Mouse (Mus musculus) hindbrain, embryonic 13.5 days (tissue): Measurements from ENCODE around the gene 2300002M23Rik. TPM values are rescaled to one million over a fixed set of nuclear protein-coding genes. Genes with fewer than 3 reads are reported as not detected.
A peak's percentile ranks its signal among the peaks of the same experiment; 100 is the strongest.

Source experiments
- ATAC-seq: fragments of 200-750 bp; cut with Nextera tagmentation; 2 replicates; pipeline ENCODE4 v1.8.0; 2017; ENCODE audit warnings: moderate TSS enrichment; ENCODE audit not compliant: low FRiP score
- H3K27ac ChIP-seq: fragments of 300-500 bp; sonication (generic); 2 replicates; pipeline ENCODE4 v1.5.1; 2015; ENCODE audit warnings: inconsistent platforms, mild to moderate bottlenecking, moderate library complexity
- H3K27me3 ChIP-seq: fragments of 300-500 bp; sonication (generic); 2 replicates; pipeline ENCODE4 v1.6.1; 2015; ENCODE audit warnings: mild to moderate bottlenecking, inconsistent platforms
- H3K36me3 ChIP-seq: fragments of 300-500 bp; sonication (generic); 2 replicates; pipeline ENCODE4 v1.6.1; 2015; ENCODE audit warnings: mild to moderate bottlenecking, inconsistent platforms
- H3K4me1 ChIP-seq: fragments of 300-500 bp; sonication (generic); replicated peaks from 2 replicates; pipeline ENCODE4 v1.6.1; 2015; ENCODE audit warnings: inconsistent platforms
- H3K4me2 ChIP-seq: fragments of 300-500 bp; sonication (generic); 2 replicates; pipeline ENCODE4 v1.6.1; 2015; ENCODE audit warnings: inconsistent platforms, mild to moderate bottlenecking, moderate library complexity
- H3K4me3 ChIP-seq: fragments of 300-500 bp; sonication (generic); 2 replicates; pipeline ENCODE4 v1.5.1; 2015; ENCODE audit warnings: mild to moderate bottlenecking, inconsistent platforms
- H3K9ac ChIP-seq: fragments of 300-500 bp; sonication (generic); 2 replicates; pipeline ENCODE4 v1.6.1; 2015; ENCODE audit warnings: mild to moderate bottlenecking, inconsistent platforms
- H3K9me3 ChIP-seq: fragments of 300-500 bp; sonication (generic); 2 replicates; pipeline ENCODE4 v1.6.1; 2016; ENCODE audit warnings: inconsistent platforms
- WGBS: fragments of 180-500 bp; shearing (Covaris S2); methylation state at CpG from one replicate; pipeline ENCODE4 v1.1.7; 2015; 5-methylcytosine and 5-hydroxymethylcytosine counted together
- polyA plus RNA-seq: library from polyadenylated mRNA; unstranded; fragments of >200 nt; fragmentation: Nextera tagmentation; extraction: Ambion mirVana; gene quantifications from 2 replicates; pipeline ENCODE4 v1.2.1, GENCODE M21; 2015

2300002M23Rik gene
- polyA plus RNA-seq, 1 experiment from 2014 or later: not detected

DNA sequence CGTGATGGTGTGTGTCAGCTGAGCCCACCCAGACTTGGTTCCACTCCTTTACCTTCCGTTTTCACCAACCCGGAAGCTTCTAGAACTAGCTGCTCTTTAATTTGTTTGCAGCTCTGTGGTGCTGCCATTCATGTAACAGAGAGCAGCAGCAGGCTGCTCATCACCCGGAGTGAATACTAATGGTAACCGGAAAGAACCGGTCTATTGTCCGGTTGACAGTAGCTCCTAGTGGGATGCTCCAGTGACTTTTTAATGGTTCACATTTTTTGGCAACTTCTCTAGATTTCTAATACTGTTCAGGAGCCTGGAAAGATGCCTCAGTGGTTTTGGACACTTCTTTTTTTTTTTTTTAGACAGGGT is 23.9 kb downstream of the 2300002M23Rik start:
- no peaks in the 10 kb centered on the region for H3K9me3 ChIP-seq
- no peaks in the 10 kb centered on the region for H3K36me3 ChIP-seq
- H3K4me1 ChIP-seq: no peaks in the 10 kb centered on the region; the same call in 1 of the 2 replicates
- no peak; the same call in none of the 2 replicates for ATAC-seq
- peak overlapping the region; percentile 50; the same call in 1 of the 2 replicates for H3K27ac ChIP-seq
- no peak overlapping the region for H3K4me3 ChIP-seq
- H3K9ac ChIP-seq: no peak overlapping the region
- no peaks in the 10 kb centered on the region for H3K27me3 ChIP-seq
- WGBS: 53% methylated on average over 7 of the region's 7 CpGs
- H3K4me2 ChIP-seq: no peak overlapping the region

DNA sequence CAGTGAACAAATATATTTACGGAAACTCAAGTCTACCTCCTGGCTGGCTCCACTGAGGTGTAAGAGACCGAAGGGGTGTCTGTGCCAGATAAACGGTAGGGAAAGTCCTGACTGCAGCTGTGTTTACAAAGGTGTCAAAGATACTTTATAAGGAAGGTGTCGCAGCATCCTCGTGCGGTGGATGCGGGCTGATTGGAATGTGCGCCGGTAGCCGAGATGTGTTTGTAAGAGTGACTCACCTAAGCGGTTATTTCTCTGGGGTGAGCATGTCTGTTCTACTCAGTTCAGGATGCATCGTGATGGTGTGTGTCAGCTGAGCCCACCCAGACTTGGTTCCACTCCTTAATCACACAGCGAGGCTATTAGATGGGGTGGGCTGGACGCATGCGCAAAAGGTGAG is 24.5 kb downstream of the 2300002M23Rik start:
- Histone ChIP-seq H3K36me3 (no peaks in the 10 kb centered on the region), H3K27me3 (no peaks in the 10 kb centered on the region), H3K9ac (no peak overlapping the region), H3K27ac (no peak overlapping the region), H3K4me3 (no peak overlapping the region), H3K4me2 (no peak overlapping the region), H3K4me1 (no peaks in the 10 kb centered on the region; the same call in 1 of the 2 replicates), H3K9me3 (no peaks in the 10 kb centered on the region)
- 93% methylated on average over 15 of the region's 15 CpGs for WGBS
- no peak for ATAC-seq

DNA sequence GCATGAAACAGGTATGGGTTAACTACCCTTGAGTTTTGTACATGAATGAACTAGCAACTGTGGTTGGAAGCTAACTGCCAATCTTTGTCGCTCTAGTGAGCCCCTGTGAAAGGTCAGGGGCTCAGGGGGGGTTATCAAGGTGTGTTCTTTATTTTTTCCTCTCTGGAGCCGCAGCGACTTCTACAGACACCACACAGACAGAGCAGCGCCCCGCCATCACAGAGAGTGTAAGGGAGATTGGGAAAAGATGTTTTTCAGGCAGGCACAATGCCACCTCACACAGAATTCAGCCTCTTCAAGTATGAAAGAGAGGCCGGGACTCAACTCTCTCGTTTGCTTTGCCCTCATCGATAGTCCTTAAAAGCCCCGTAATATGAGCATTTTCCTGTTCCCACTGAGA is 24.9 kb downstream of the 2300002M23Rik start:
- no peak for ATAC-seq
- 88% methylated on average over 9 of the region's 9 CpGs for WGBS
- Histone ChIP-seq H3K27me3 (no peaks in the 10 kb centered on the region), H3K4me1 (no peaks in the 10 kb centered on the region; the same call in 1 of the 2 replicates), H3K9me3 (no peaks in the 10 kb centered on the region), H3K9ac (no peak overlapping the region), H3K36me3 (no peaks in the 10 kb centered on the region), H3K4me2 (no peak overlapping the region), H3K27ac (no peak overlapping the region), H3K4me3 (no peak overlapping the region)

GRCm38 (mm10) chr17:35593786-35594185 is 26.5 kb downstream of the 2300002M23Rik start:
- WGBS: 46% methylated on average over 4 of the region's 4 CpGs
- Histone ChIP-seq H3K36me3 (no peaks in the 10 kb centered on the region), H3K9ac (no peak overlapping the region)

DNA sequence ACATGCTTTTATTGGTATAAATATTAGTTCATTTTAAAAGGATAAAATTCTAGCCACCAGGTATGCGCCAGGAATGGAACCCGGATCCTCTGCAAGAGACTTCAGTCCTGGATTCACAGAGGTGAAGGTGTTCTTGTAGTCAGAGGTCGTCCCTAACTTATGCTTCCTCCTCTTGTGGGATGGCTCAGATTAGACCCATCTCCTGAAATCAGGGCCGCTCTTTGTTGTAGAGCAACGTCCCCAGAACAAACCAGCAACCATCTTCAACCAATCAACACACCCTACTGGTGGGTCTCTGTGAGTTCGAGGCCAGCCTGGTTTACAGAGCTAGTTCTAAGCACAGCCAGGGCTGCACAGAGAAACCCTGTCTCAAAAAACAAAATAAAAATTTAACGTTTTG is 27.2 kb downstream of the 2300002M23Rik start:
- H3K27ac ChIP-seq: no peak overlapping the region
- no peak overlapping the region for H3K4me2 ChIP-seq
- no peak for ATAC-seq
- H3K36me3 ChIP-seq: no peaks in the 10 kb centered on the region
- H3K27me3 ChIP-seq: no peaks in the 10 kb centered on the region
- no peak overlapping the region for H3K4me3 ChIP-seq
- no peaks in the 10 kb centered on the region for H3K9me3 ChIP-seq
- 86% methylated on average over 7 of the region's 7 CpGs for WGBS
- no peaks in the 10 kb centered on the region; the same call in 1 of the 2 replicates for H3K4me1 ChIP-seq
- H3K9ac ChIP-seq: no peak overlapping the region

More at GRCm38 (mm10) chr17:35593786-35594185, 26.5 kb downstream of the 2300002M23Rik start:
- ATAC-seq: no peak
- no peaks in the 10 kb centered on the region; the same call in 1 of the 2 replicates for H3K4me1 ChIP-seq
- no peak overlapping the region for H3K4me2 ChIP-seq
- H3K9me3 ChIP-seq: no peaks in the 10 kb centered on the region
- H3K27me3 ChIP-seq: no peaks in the 10 kb centered on the region
- H3K4me3 ChIP-seq: no peak overlapping the region
- H3K27ac ChIP-seq: no peak overlapping the region

DNA sequence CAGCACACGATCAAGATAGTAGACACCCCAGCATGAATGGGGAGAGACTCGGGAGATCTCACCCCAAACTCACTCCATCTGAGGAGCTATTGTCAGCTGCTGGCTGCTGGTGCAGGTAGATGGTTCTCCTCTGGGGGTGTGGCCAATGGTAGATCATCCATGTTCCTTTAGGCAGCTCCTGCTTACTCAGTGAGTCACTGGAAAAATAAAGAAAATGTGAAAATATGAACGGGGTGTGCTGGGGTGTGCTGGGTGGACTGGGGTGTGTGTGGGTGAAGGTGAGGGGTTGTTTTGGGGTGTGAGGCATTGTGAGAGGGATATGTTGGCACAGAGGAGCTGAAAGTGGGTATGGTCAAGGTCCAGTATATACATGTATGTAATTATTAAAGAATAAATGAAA is 30.1 kb downstream of the 2300002M23Rik start:
- 95% methylated on average over 3 of the region's 3 CpGs for WGBS
- Histone ChIP-seq H3K36me3 (no peaks in the 10 kb centered on the region), H3K27me3 (no peaks in the 10 kb centered on the region), H3K9ac (no peak overlapping the region), H3K27ac (no peak overlapping the region), H3K4me1 (no peaks in the 10 kb centered on the region), H3K4me2 (no peak overlapping the region), H3K9me3 (no peaks in the 10 kb centered on the region), H3K4me3 (no peak overlapping the region)
- no peak for ATAC-seq

- no peaks in the 10 kb centered on the region for H3K36me3 ChIP-seq
- H3K9me3 ChIP-seq: no peaks in the 10 kb centered on the region
- H3K4me3 ChIP-seq: no peak within 1 kb of the TSS
- H3K4me1 ChIP-seq: no peaks in the 10 kb centered on the region
- no peak within 1 kb of the TSS for H3K27ac ChIP-seq
- ATAC-seq: no peak
- no peaks in the 10 kb centered on the region for H3K27me3 ChIP-seq
- WGBS: 71% methylated on average over 2 of the region's 2 CpGs
- H3K9ac ChIP-seq: no peak within 1 kb of the TSS
- H3K4me2 ChIP-seq: no peak within 1 kb of the TSS
These were observed 34.0 kb downstream of the 2300002M23Rik start, which contains the start of gene Sfta2 for GRCm38 (mm10) chr17:35601249-35601648. Gene Sfta2 (plus strand): TSS chr17:35601549.

DNA sequence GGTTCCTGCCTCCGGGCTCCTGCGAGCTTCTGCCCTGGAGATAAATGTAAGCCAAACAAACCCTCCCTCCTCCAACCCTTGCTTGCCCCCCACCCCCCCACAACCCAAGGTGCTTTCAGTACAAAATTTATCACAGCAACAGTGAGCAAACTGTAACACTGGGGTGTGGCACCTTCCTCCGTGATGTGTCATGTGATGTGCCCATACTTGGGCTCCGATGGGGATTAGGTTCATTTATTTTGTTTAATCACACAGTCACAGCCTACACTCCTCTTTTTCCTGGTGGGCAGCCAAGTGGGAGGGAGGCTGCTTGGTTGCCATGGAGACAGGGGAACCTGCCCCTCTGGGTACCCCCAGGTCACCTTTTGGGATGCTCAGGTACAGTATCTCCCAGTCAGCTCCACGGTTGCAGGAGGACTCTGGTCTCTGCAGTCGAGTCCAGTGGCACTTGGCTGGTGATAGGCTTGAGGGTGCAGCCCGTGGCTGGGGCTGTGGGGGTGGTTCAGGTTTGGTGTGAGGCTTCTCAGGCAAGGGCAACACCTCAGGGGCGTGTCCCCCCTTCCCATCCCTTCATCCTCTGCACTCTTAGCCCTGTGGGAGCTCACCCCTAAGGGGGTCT is 34.6 kb downstream of the 2300002M23Rik start:
- 65% methylated on average over 8 of the region's 8 CpGs for WGBS
- H3K4me3 ChIP-seq: no peak overlapping the region
- no peaks in the 10 kb centered on the region for H3K9me3 ChIP-seq
- no peak for ATAC-seq
- H3K36me3 ChIP-seq: no peaks in the 10 kb centered on the region
- no peak overlapping the region for H3K27ac ChIP-seq
- no peak overlapping the region for H3K4me2 ChIP-seq
- H3K4me1 ChIP-seq: no peaks in the 10 kb centered on the region
- no peak overlapping the region for H3K9ac ChIP-seq
- no peaks in the 10 kb centered on the region for H3K27me3 ChIP-seq

- Histone ChIP-seq H3K9me3 (no peaks in the 10 kb centered on the region), H3K4me3 (no peak overlapping the region), H3K36me3 (no peaks in the 10 kb centered on the region), H3K4me1 (no peaks in the 10 kb centered on the region), H3K27ac (no peak overlapping the region), H3K9ac (no peak overlapping the region), H3K4me2 (no peak overlapping the region), H3K27me3 (peaks cover 2% of the 10 kb centered on the region; the same call in 1 of the 2 replicates)
- 88% methylated on average over 4 of the region's 4 CpGs for WGBS
- no peak for ATAC-seq
These were observed 49.9 kb downstream of the 2300002M23Rik start for GRCm38 (mm10) chr17:35617127-35617526.

Other genes starting within 250 kb of the 2300002M23Rik start
- gene H2-Q1, start 247.0 kb upstream of the 2300002M23Rik start, polyA plus RNA-seq: 0.14 and 0.30 TPM in 2 replicates
- 0.68 and 1.0 TPM in 2 replicates for gene H2-Q2, start 225.2 kb upstream of the 2300002M23Rik start, polyA plus RNA-seq
- 1.0 and 1.2 TPM in 2 replicates for gene H2-Q4, start 187.8 kb upstream of the 2300002M23Rik start, polyA plus RNA-seq
- 0.30 and 0.34 TPM in 2 replicates for gene H2-Q6, start 142.6 kb upstream of the 2300002M23Rik start, polyA plus RNA-seq
- 2.4 TPM in 2 replicates for gene H2-Q7, start 128.3 kb upstream of the 2300002M23Rik start, polyA plus RNA-seq
- 0.10 and 0.23 TPM in 2 replicates for gene H2-Q10, start 97.4 kb upstream of the 2300002M23Rik start, polyA plus RNA-seq
- gene Pou5f1, start 61.4 kb upstream of the 2300002M23Rik start, polyA plus RNA-seq: not detected in 2 replicates
- gene Tcf19, start 50.6 kb upstream of the 2300002M23Rik start, polyA plus RNA-seq: 14.9 and 15.4 TPM in 2 replicates
- gene Cchcr1, start 50.4 kb upstream of the 2300002M23Rik start, polyA plus RNA-seq: 6.3 and 7.6 TPM in 2 replicates
- gene Psors1c2, start 34.2 kb upstream of the 2300002M23Rik start, polyA plus RNA-seq: 0.68 and 1.4 TPM in 2 replicates
- 0.12 and 0.14 TPM in 2 replicates for gene Cdsn, start 15.3 kb upstream of the 2300002M23Rik start, polyA plus RNA-seq
- not detected in 2 replicates for gene Sfta2, start 34.1 kb downstream of the 2300002M23Rik start, polyA plus RNA-seq
- gene Gm9573, start 59.2 kb downstream of the 2300002M23Rik start, polyA plus RNA-seq: not detected in 2 replicates
- 0.14 TPM in 1 of 2 replicates, not detected in the other for gene Mucl3, start 76.2 kb downstream of the 2300002M23Rik start, polyA plus RNA-seq
- gene Vars2, start 100.1 kb downstream of the 2300002M23Rik start, polyA plus RNA-seq: 11.8 and 14.0 TPM in 2 replicates
- 27.6 and 29.2 TPM in 2 replicates for gene Gtf2h4, start 106.3 kb downstream of the 2300002M23Rik start, polyA plus RNA-seq
- gene Ddr1, start 137.2 kb downstream of the 2300002M23Rik start, polyA plus RNA-seq: 128 and 140 TPM in 2 replicates